Mouse (Mus musculus) 416B (cell line): ENCODE measurements at regions not wholly inside any gene's neighbourhood (a gene's known extent, or its start where the extent isn't known, plus 50 kb on each side); places are given as distances from the start of the nearest gene placed in this dataset.

Source experiments
- DNase-seq: peaks from one replicate; pipeline ENCODE4 v3.0.0; 2011; ENCODE audit warnings: low read depth

- DNase-seq = no peak
Observed at GRCm38 (mm10) chr6:147755750-147756523, 280.3 kb downstream of the Ccdc91 start.

GRCm38 (mm10) chr6:147759485-147759884 is 283.9 kb downstream of the Ccdc91 start:
- no peak for DNase-seq

- peak; percentile 98 for DNase-seq
Observed at GRCm38 (mm10) chr6:147760113-147760512, 284.5 kb downstream of the Ccdc91 start.

GRCm38 (mm10) chr6:147765241-147765640 is 281.8 kb upstream of the Far2 start:
- DNase-seq = no peak

GRCm38 (mm10) chr6:147769180-147769579 is 277.9 kb upstream of the Far2 start:
- no peak for DNase-seq

- DNase-seq = no peak
Observed at GRCm38 (mm10) chr6:147770034-147770433, 277.0 kb upstream of the Far2 start.

- no peak for DNase-seq
Observed at GRCm38 (mm10) chr6:147771411-147771810, 275.6 kb upstream of the Far2 start.

GRCm38 (mm10) chr6:147773904-147774303 is 273.2 kb upstream of the Far2 start:
- DNase-seq = no peak

GRCm38 (mm10) chr6:147774626-147775025 is 272.4 kb upstream of the Far2 start:
- no peak for DNase-seq

GRCm38 (mm10) chr6:147779466-147779865 is 267.6 kb upstream of the Far2 start:
- no peak for DNase-seq

- no peak for DNase-seq
Observed at GRCm38 (mm10) chr6:147784249-147784648, 262.8 kb upstream of the Far2 start.

GRCm38 (mm10) chr6:147784854-147785253 is 262.2 kb upstream of the Far2 start:
- DNase-seq = peak; percentile 73

- no peak for DNase-seq
Observed at GRCm38 (mm10) chr6:147788095-147788494, 259.0 kb upstream of the Far2 start.

GRCm38 (mm10) chr6:147789112-147789511 is 257.9 kb upstream of the Far2 start:
- DNase-seq = no peak

- no peak for DNase-seq
Observed at GRCm38 (mm10) chr6:147793811-147794210, 253.2 kb upstream of the Far2 start.

GRCm38 (mm10) chr6:147794351-147794750 is 252.7 kb upstream of the Far2 start:
- DNase-seq = peak; percentile 70

GRCm38 (mm10) chr6:147799009-147799727 is 247.9 kb upstream of the Far2 start:
- DNase-seq = peak; percentile 63

- DNase-seq = no peak
Observed at GRCm38 (mm10) chr6:147799861-147800260, 247.2 kb upstream of the Far2 start.

- DNase-seq = no peak
Observed at GRCm38 (mm10) chr6:147800846-147801245, 246.2 kb upstream of the Far2 start.

GRCm38 (mm10) chr6:147803893-147804292 is 243.2 kb upstream of the Far2 start:
- no peak for DNase-seq

GRCm38 (mm10) chr6:147810710-147811109 is 236.3 kb upstream of the Far2 start:
- peak; percentile 82 for DNase-seq

GRCm38 (mm10) chr6:147816861-147817260 is 230.2 kb upstream of the Far2 start:
- no peak for DNase-seq

- DNase-seq = no peak
Observed at GRCm38 (mm10) chr6:147817262-147817661, 229.8 kb upstream of the Far2 start.
